Mouse (Mus musculus) small intestine, adult 2 months (tissue): ENCODE measurements around the gene Myo15. TPM values are rescaled to one million over a fixed set of nuclear protein-coding genes. Genes with fewer than 3 reads are reported as not detected.
A peak's percentile ranks its signal among the peaks of the same experiment; 100 is the strongest.
"Not testable (repeated sequence)": the region's sequence is repeated elsewhere in the genome, so short reads cannot be mapped to it uniquely, and the experiment has no call there.

Experiments
- H3K27ac ChIP-seq: fragments of 200-500 bp; 2 replicates; pipeline ENCODE4 v1.5.1; 2012; ENCODE audit warnings: low read depth, low read length, control low read depth, inconsistent platforms; ENCODE audit not compliant: insufficient read depth
- H3K27me3 ChIP-seq: fragments of 200-500 bp; 2 replicates; pipeline ENCODE4 v1.6.1; 2012; ENCODE audit warnings: mild to moderate bottlenecking, moderate library complexity, low read length, inconsistent platforms; ENCODE audit not compliant: control insufficient read depth, insufficient read depth
- H3K36me3 ChIP-seq: fragments of 200-500 bp; 2 replicates; pipeline ENCODE4 v1.6.1; 2012; ENCODE audit warnings: mild to moderate bottlenecking, low read length, control low read depth, inconsistent platforms; ENCODE audit not compliant: control insufficient read depth, insufficient read depth
- H3K4me1 ChIP-seq: fragments of 200-500 bp; 2 replicates; pipeline ENCODE4 v1.6.1; 2012; ENCODE audit warnings: low read length, inconsistent platforms, mixed read lengths; ENCODE audit not compliant: control insufficient read depth, insufficient read depth, insufficient read length
- H3K4me3 ChIP-seq: fragments of 200-500 bp; 2 replicates; pipeline ENCODE4 v1.5.1; 2012; ENCODE audit warnings: low read depth, mild to moderate bottlenecking, control low read depth, inconsistent platforms, low read length, moderate library complexity
- CTCF ChIP-seq: fragments of 200-500 bp; IDR thresholded peaks from 2 replicates; pipeline ENCODE4 v1.5.1; 2012; ENCODE audit warnings: low read depth, mild to moderate bottlenecking, control low read depth, inconsistent platforms, low read length, moderate library complexity, mixed read lengths; ENCODE audit not compliant: insufficient replicate concordance, insufficient read length; ENCODE audit errors: extremely low read depth
- POLR2A ChIP-seq: fragments of 200-500 bp; IDR thresholded peaks from 2 replicates; pipeline ENCODE4 v1.6.1; 2012; ENCODE audit warnings: low read depth, mild to moderate bottlenecking, control low read depth, inconsistent platforms, low read length, moderate library complexity
- WGBS: fragments of 180-500 bp; shearing (Covaris S2); methylation state at CpG from one replicate; pipeline ENCODE4 v1.1.7; 2018; 5-methylcytosine and 5-hydroxymethylcytosine counted together
- polyA plus RNA-seq: library from polyadenylated mRNA; depleted of rRNA; stranded (reverse); fragments of >200 nt; gene quantifications from 2 replicates; pipeline ENCODE4 v1.2.3, GENCODE M21; 2012; rRNA removed

The Myo15 gene
- polyA plus RNA-seq, 1 experiment = 0.04 TPM

DNA sequence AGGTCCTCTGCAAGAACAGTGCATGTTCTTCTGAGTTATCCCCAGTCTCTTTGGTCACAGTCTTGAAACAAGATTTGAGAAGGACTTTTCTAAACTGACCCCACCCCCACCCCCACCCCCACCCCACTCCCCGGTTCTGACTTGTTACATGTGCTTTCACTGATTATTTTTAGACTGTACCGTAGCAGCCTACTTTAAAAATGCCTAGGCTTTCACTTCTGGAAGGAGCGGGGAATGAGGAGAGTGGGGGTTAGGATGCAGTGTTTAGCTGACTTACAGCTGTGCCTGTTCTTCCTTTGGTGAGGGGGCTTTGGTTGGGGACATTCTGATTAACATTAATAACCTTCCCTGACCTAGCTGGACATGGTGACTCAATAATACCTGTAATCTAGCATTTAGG lies 79.0 kb downstream of the Myo15 start:
- 72% methylated on average over 3 of the region's 3 CpGs for WGBS

GRCm38 (mm10) chr11:60553091-60553490 lies 84.0 kb downstream of the Myo15 start:
- Histone ChIP-seq H3K27me3 (no peaks in the 10 kb centered on the region), H3K27ac (no peak overlapping the region), H3K4me1 (no peaks in the 10 kb centered on the region), H3K36me3 (peaks cover 77% of the 10 kb centered on the region), H3K4me3 (no peak overlapping the region)
- TF ChIP-seq POLR2A (no peak), CTCF (no peak)

More for the DNA sequence above, 79.0 kb downstream of the Myo15 start:
- TF ChIP-seq POLR2A (no peak), CTCF (no peak)
- Histone ChIP-seq H3K4me3 (no peak overlapping the region), H3K4me1 (peaks cover 8% of the 10 kb centered on the region; the same call in 1 of the 2 replicates), H3K27ac (no peak overlapping the region), H3K36me3 (peaks cover 54% of the 10 kb centered on the region), H3K27me3 (no peaks in the 10 kb centered on the region)

DNA sequence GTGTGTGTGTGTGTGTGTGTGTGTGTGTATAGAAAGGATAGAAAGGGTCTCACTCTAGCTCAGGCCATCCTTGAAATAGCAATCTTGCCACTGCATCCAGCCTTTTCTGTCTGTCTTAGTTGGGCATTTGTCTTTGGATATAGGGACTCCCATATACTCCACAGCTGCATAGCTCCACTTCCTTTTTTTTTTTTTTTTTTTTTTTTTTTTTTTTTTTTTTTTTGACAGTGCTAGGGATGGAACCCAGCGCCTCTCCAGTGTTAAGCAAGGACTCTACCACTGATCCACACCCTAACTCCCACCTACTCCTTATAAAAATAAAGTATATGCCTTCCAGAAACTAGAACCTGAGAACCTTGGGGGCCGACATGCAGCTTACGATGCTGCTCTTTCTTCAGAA lies 88.5 kb downstream of the Myo15 start:
- Histone ChIP-seq H3K4me3 (no peak overlapping the region), H3K36me3 (peaks cover 51% of the 10 kb centered on the region), H3K27ac (no peak overlapping the region), H3K4me1 (no peaks in the 10 kb centered on the region), H3K27me3 (no peaks in the 10 kb centered on the region)
- TF ChIP-seq CTCF = no peak
- TF ChIP-seq POLR2A = no peak
- 89% methylated on average over 3 of the region's 3 CpGs for WGBS

GRCm38 (mm10) chr11:60559342-60559741 lies 90.2 kb downstream of the Myo15 start:
- H3K4me1 ChIP-seq = no peaks in the 10 kb centered on the region
- H3K4me3 ChIP-seq = no peak overlapping the region
- TF ChIP-seq CTCF = peak; percentile 92
- TF ChIP-seq POLR2A = no peak
- WGBS = 6% methylated on average over 3 of the region's 3 CpGs
- H3K27me3 ChIP-seq = no peaks in the 10 kb centered on the region
- no peak overlapping the region for H3K27ac ChIP-seq
- H3K36me3 ChIP-seq = peaks cover 34% of the 10 kb centered on the region

GRCm38 (mm10) chr11:60574006-60574405 lies 104.9 kb downstream of the Myo15 start:
- not testable (repeated sequence) for H3K36me3 ChIP-seq
- 82% methylated on average over 10 of the region's 12 CpGs for WGBS

More at GRCm38 (mm10) chr11:60574006-60574405, 104.9 kb downstream of the Myo15 start:
- not testable (repeated sequence) for H3K4me1 ChIP-seq, H3K4me3 ChIP-seq, H3K27ac ChIP-seq, H3K27me3 ChIP-seq

Other genes with a start within 250 kb of the Myo15 start
- gene Srebf1, start 246.8 kb upstream of the Myo15 start, polyA plus RNA-seq = 92.9 and 154 TPM in 2 replicates
- 73.6 and 152 TPM in 2 replicates for gene Tom1l2, start 116.4 kb upstream of the Myo15 start, polyA plus RNA-seq
- 0.30 and 0.33 TPM in 2 replicates for gene Drc3, start 116.0 kb upstream of the Myo15 start, polyA plus RNA-seq
- 7.6 and 13.8 TPM in 2 replicates for gene Gid4, start 52.2 kb upstream of the Myo15 start, polyA plus RNA-seq
- 11.4 and 29.7 TPM in 2 replicates for gene Atpaf2, start 50.9 kb upstream of the Myo15 start, polyA plus RNA-seq
- 18.0 and 31.5 TPM in 2 replicates for gene Drg2, start 14.7 kb upstream of the Myo15 start, polyA plus RNA-seq
- gene Alkbh5, start 67.0 kb downstream of the Myo15 start, polyA plus RNA-seq = 12.2 and 20.4 TPM in 2 replicates
- gene Llgl1, start 230.4 kb downstream of the Myo15 start, polyA plus RNA-seq = 18.9 and 32.4 TPM in 2 replicates